Mouse (Mus musculus): Measurements from ENCODE around the gene Shbg. TPM values are rescaled to one million over a fixed set of nuclear protein-coding genes. Genes with fewer than 3 reads are reported as not detected.
"Not testable (repeated sequence)": the region's sequence is repeated elsewhere in the genome, so short reads cannot be mapped to it uniquely, and the experiment has no call there.

The Shbg gene
- total RNA-seq, 2 experiments from 2014 or later = not detected

DNA sequence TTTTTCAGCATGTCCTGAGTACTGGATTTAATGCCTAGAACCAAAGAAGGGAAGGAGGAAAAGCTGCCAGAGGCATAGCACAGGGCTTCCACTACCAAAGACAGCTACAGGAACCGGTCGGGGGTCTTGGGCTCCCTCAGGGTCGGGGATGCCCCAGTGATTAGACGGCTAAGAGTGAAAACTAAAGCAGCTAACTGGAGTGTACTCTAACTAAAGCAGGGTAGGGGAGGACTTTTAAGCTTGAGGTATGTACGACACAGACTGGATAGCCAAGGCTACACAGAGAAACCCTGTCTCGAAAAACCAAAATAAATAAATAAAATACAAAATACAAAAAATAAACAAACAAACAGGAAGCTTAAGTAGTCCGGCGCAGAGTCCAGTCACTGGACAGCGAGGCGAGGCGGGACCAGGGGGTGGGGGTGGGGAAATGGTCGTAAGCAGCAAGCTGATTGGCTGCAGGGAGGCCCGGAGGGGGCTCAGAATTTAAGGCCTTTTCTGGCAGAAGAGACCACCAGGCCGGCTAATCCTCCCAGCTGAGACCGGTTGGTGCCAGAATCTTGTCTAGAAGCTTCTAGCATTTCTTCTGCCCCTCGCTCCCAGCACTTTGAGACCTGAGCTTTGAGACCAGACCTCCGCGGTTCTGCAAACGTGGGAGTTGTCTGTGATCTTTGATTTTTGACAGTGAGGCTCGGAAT, 4.0 kb upstream of the Shbg start, which contains the start of gene Sat2:
Sat2 (plus strand) TSS at position 454 of the 698 bp plus-strand sequence.
- Histone ChIP-seq H3K27ac (peak within 1 kb of the TSS; percentile 94), H3K4me3 (peak within 1 kb of the TSS; percentile 76)
- DNase-seq (ENCODE audit: low spot score in 2 of 2) = peak in 1 of 2 experiments; percentile 45
- TF ChIP-seq CTCF (conservative IDR thresholded peaks at IDR 0.05) = no peak

GRCm38 (mm10) chr11:69620394-69621081, 2.8 kb upstream of the Shbg start:
- H3K4me3 ChIP-seq = no peak overlapping the region
- TF ChIP-seq CTCF (conservative IDR thresholded peaks at IDR 0.05) = no peak

GRCm38 (mm10) chr11:69616781-69617180, 924 bp downstream of the Shbg start:
- no peak for TF ChIP-seq CTCF (conservative IDR thresholded peaks at IDR 0.05)
- DNase-seq (ENCODE audit: low spot score in 2 of 2) = no peak
- H3K4me3 ChIP-seq = no peak overlapping the region
- no peak overlapping the region for H3K27ac ChIP-seq

More at GRCm38 (mm10) chr11:69620394-69621081, 2.8 kb upstream of the Shbg start:
- DNase-seq (ENCODE audit: low spot score in 2 of 2) = no peak
- no peak overlapping the region for H3K27ac ChIP-seq

GRCm38 (mm10) chr11:69614257-69614588, 3.5 kb downstream of the Shbg start:
- not testable (repeated sequence) for DNase-seq (ENCODE audit: low spot score in 2 of 2); H3K4me3 ChIP-seq; H3K27ac ChIP-seq

GRCm38 (mm10) chr11:69613553-69614256, 4.0 kb downstream of the Shbg start:
- Histone ChIP-seq H3K4me3 (peak overlapping the region; percentile 31), H3K27ac (peak overlapping the region; percentile 80)
- TF ChIP-seq CTCF (conservative IDR thresholded peaks at IDR 0.05) = peak; percentile 84
- DNase-seq (ENCODE audit: low spot score in 2 of 2) = peak; percentile 79 to 84

DNA sequence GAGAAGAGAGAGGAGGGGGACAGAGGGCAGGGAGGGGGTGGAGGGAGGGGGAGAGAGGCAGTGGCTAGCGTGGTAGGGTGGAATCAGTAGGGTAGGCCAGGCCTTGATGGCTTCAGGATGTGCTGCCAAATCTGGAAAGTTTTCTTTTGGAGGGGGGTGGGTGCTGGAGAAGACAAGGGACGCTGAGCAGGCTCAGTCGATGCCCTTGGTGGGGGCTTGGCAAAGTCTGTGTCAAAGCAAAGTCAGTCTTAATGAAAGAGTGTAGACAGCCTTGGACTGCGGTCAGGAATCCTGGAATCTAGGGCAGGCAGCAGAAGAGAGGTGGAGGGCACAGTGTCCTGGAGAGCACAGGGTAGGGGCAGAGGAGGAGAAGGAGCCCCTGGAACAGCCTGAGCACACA, 6.8 kb downstream of the Shbg start:
- Histone ChIP-seq H3K4me3 (no peak overlapping the region), H3K27ac (peak overlapping the region; percentile 46; the same call in 1 of the 2 replicates)
- DNase-seq (ENCODE audit: low spot score in 2 of 2) = no peak
- no peak for TF ChIP-seq CTCF (conservative IDR thresholded peaks at IDR 0.05)

GRCm38 (mm10) chr11:69609416-69609815, 8.3 kb downstream of the Shbg start:
- Histone ChIP-seq H3K4me3 (no peak overlapping the region), H3K27ac (no peak overlapping the region)
- TF ChIP-seq CTCF (conservative IDR thresholded peaks at IDR 0.05) = no peak
- DNase-seq (ENCODE audit: low spot score in 2 of 2) = no peak

GRCm38 (mm10) chr11:69608525-69608924, 9.2 kb downstream of the Shbg start:
- TF ChIP-seq CTCF (conservative IDR thresholded peaks at IDR 0.05) = no peak
- DNase-seq (ENCODE audit: low spot score in 2 of 2) = no peak
- Histone ChIP-seq H3K4me3 (no peak overlapping the region), H3K27ac (no peak overlapping the region)

- TF ChIP-seq CTCF (conservative IDR thresholded peaks at IDR 0.05) = no peak
- Histone ChIP-seq H3K4me3 (no peak overlapping the region), H3K27ac (no peak overlapping the region)
- no peak for DNase-seq (ENCODE audit: low spot score in 2 of 2)
Measured at GRCm38 (mm10) chr11:69606832-69607231, 10.9 kb downstream of the Shbg start.

DNA sequence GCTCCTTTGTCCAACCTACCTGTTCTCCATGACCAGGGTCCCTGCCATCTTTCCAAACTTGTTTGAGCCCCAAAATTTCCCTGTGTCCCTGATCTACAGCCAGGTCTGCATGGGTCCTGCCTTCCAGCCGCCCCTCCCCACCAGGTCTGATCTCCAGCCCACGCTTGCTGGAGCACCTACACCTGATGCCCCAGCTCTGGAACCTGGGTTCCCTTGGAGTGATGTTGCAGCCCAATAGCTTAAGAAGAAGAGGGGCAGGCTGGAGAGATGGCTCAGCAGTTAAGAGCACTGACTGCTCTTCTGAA, 11.3 kb downstream of the Shbg start:
- Histone ChIP-seq H3K27ac (peak overlapping the region; percentile 28; the same call in 1 of the 2 replicates), H3K4me3 (no peak overlapping the region; the same call in 1 of the 2 replicates)
- DNase-seq (ENCODE audit: low spot score in 2 of 2) = no peak
- TF ChIP-seq CTCF (conservative IDR thresholded peaks at IDR 0.05) = no peak

- Histone ChIP-seq H3K27ac (peak within 1 kb of the TSS; percentile 95), H3K4me3 (peak within 1 kb of the TSS; percentile 88)
- DNase-seq (ENCODE audit: low spot score in 2 of 2) = peak; percentile 84 to 85
- no peak for TF ChIP-seq CTCF (conservative IDR thresholded peaks at IDR 0.05)
Measured at GRCm38 (mm10) chr11:69605726-69606490, 11.8 kb downstream of the Shbg start, which contains the start of gene Atp1b2. Atp1b2 (minus strand) TSS chr11:69605942.

DNA sequence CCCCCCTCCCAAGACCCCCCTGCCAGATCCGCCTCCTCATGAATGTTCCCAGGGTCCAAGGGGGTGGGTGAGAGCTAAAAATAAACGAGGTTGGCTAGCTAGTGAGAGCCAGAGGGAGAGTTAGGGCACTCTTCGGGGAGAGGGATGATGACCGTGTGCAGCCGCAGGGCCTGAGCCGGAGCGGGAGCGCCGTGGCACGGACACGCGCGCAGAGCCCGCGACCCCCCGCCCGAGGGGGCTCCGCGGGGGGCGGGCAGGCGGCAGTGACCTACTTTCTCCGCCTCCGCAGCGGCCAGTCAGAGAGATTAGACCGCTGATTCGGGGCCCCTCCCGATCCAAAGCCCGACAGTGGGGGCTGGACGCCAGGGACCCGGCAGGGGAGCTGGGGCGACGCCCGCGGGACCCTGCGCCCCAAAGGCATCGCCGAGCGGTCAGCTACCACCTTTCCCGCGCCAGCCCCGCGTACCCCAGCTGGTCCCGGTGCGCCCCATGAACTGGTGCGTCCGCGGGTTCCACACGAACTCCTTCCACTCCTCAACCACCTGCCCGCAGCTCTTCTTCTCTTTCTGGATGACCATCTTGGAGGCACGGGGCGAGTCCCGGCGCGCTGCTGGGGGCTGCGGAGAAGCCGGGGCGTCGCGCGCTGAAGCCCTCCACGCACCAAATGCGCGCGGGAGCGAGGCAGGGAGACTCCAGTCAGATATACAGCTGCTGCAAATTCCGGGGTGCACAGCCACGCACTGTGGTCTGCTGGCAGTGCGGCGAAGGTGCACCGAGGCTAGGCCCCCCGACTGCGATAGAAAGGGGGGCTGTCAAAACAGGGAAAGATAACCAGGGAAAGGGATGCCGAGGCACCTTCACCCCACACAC, 12.7 kb downstream of the Shbg start:
- H3K27ac ChIP-seq = peak overlapping the region; percentile 95
- H3K4me3 ChIP-seq = peak overlapping the region; percentile 88
- TF ChIP-seq CTCF (conservative IDR thresholded peaks at IDR 0.05) = no peak
- peak in 1 of 2 experiments; percentile 24 for DNase-seq (ENCODE audit: low spot score in 2 of 2)

All from layer of hippocampus, adult 2 months (tissue).